Mouse (Mus musculus) limb, embryonic 14.5 days (tissue): Measurements from ENCODE around the gene Arhgef26. TPM values are rescaled to one million over a fixed set of nuclear protein-coding genes. Genes with fewer than 3 reads are reported as not detected.

Experiments
- ATAC-seq: fragments of 200-750 bp; cut with Nextera tagmentation; 2 replicates; pipeline ENCODE4 v1.8.0; 2017; ENCODE audit warnings: low read depth, moderate number of reproducible peaks, moderate TSS enrichment; ENCODE audit not compliant: low FRiP score
- DNase-seq: peaks from one replicate; pipeline ENCODE4 v3.0.0-alpha.2; 2015; ENCODE audit warnings: low spot score
- H3K27ac ChIP-seq: fragments of 300-500 bp; sonication (generic); replicated peaks from 2 replicates; pipeline ENCODE4 v1.5.1; 2014; ENCODE audit warnings: low read depth, mild to moderate bottlenecking, low read length, moderate library complexity, mixed read lengths
- H3K27me3 ChIP-seq: fragments of 300-500 bp; sonication (generic); 2 replicates; pipeline ENCODE4 v1.6.1; 2014; ENCODE audit warnings: low read length, mixed read lengths; ENCODE audit not compliant: control insufficient read depth, insufficient read depth
- H3K36me3 ChIP-seq: fragments of 300-500 bp; sonication (generic); 2 replicates; pipeline ENCODE4 v1.6.1; 2014; ENCODE audit warnings: mild to moderate bottlenecking, low read length, moderate library complexity, mixed read lengths; ENCODE audit not compliant: control insufficient read depth, insufficient read depth
- H3K4me1 ChIP-seq: fragments of 300-500 bp; sonication (generic); 2 replicates; pipeline ENCODE4 v1.6.1; 2014; ENCODE audit warnings: antibody characterized with exemption, low read length, mixed read lengths; ENCODE audit not compliant: control insufficient read depth, insufficient read depth
- H3K4me2 ChIP-seq: fragments of 300-500 bp; sonication (generic); replicated peaks from 2 replicates; pipeline ENCODE4 v1.6.1; 2014; ENCODE audit warnings: low read depth, mild to moderate bottlenecking, low read length, moderate library complexity; ENCODE audit not compliant: severe bottlenecking
- H3K4me3 ChIP-seq: fragments of 300-500 bp; sonication (generic); replicated peaks from 2 replicates; pipeline ENCODE4 v1.5.1; 2014; ENCODE audit warnings: low read length
- H3K9ac ChIP-seq: fragments of 300-500 bp; sonication (generic); 2 replicates; pipeline ENCODE4 v1.6.1; 2014; ENCODE audit warnings: mild to moderate bottlenecking, low read depth, low read length, moderate library complexity; ENCODE audit not compliant: severe bottlenecking
- H3K9me3 ChIP-seq: fragments of 300-500 bp; sonication (generic); 2 replicates; pipeline ENCODE4 v1.6.1; 2016; ENCODE audit warnings: low read length; ENCODE audit not compliant: control insufficient read depth
- POLR2A ChIP-seq: fragments of 200-500 bp; IDR thresholded peaks from 2 replicates; pipeline ENCODE4 v1.8.0; 2012; ENCODE audit warnings: inconsistent platforms, mild to moderate bottlenecking, moderate library complexity, borderline replicate concordance; ENCODE audit not compliant: insufficient read depth, insufficient read length; ENCODE audit errors: extremely low read depth
- WGBS: fragments of 180-500 bp; shearing (Covaris S2); extraction: QIAGEN DNeasy Blood & Tissue Kit; methylation state at CpG from one replicate; pipeline ENCODE4 v1.1.7; 2014; 5-methylcytosine and 5-hydroxymethylcytosine counted together
- polyA plus RNA-seq, 2 experiments: library from polyadenylated mRNA; depleted of rRNA in 1 of 2; stranded (reverse) in 1 of 2; unstranded in 1 of 2; fragments of >200 nt; fragmentation: Nextera tagmentation in 1 of 2; extraction: Ambion mirVana in 1 of 2; gene quantifications; 2 replicates each; pipeline versions ENCODE4 v1.2.1 to v1.2.3; 2012 to 2014

The Arhgef26 gene
- polyA plus RNA-seq, 2 experiments, result 6.2 to 6.3 TPM

DNA sequence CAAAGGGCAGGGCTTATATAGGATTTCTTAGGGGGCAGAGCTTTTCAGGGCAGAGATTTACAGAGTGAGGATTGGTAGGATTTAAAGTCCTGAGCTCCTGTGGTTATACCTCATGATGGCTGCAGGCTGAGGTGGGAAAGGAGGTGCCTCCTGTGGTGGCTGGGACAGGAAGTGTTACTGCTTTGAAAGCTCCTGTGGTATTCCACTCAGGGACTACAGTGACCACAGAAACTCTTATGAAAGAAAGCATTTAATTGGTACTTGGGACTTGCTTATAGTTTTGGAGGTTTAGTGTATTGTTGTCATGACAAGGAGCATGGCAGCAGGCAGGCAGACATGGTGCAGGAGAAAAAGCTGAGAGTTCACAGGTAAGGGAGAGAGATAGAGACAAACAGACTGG is 97.8 kb downstream of the Arhgef26 start:
- DNase-seq (no peak), ATAC-seq (no peak)
- Histone ChIP-seq H3K4me3 (no peak overlapping the region), H3K9ac (no peak overlapping the region), H3K36me3 (no peaks in the 10 kb centered on the region; the same call in 1 of the 2 replicates), H3K27me3 (no peaks in the 10 kb centered on the region), H3K9me3 (no peaks in the 10 kb centered on the region), H3K4me2 (no peak overlapping the region), H3K4me1 (no peaks in the 10 kb centered on the region), H3K27ac (no peak overlapping the region)
- no peak for TF ChIP-seq POLR2A

DNA sequence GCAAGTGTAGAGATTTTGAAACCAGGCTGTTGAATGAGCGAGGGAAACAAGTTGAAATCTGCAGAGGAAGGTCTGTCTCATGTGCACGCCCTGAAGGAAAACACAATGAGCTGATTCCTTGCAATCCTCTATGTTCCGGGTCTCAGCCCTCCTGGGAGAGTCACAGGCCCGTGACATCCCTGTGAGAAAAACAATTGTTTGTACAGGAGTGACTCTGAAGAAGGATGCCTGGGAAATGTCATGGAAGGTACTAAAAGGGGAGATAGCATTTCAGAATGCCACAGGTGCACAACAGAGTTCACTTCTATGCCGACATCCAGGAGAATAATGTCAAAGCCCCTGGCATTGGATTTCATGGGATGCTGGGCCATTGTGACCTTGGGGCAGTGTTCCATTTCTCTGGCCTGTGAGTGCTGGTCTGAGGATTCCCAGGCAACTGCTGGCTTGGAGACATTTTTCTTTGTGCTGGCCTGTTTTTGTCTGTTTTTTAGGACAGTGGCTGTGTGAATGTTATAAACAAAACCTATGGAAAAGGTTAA is 102.4 kb downstream of the Arhgef26 start:
- no peaks in the 10 kb centered on the region for H3K36me3 ChIP-seq
- no peak overlapping the region for H3K27ac ChIP-seq
- H3K9ac ChIP-seq, result no peak overlapping the region
- no peak overlapping the region for H3K4me3 ChIP-seq
- H3K9me3 ChIP-seq, result no peaks in the 10 kb centered on the region
- H3K4me2 ChIP-seq, result no peak overlapping the region
- H3K27me3 ChIP-seq, result no peaks in the 10 kb centered on the region
- ATAC-seq, result no peak
- no peaks in the 10 kb centered on the region for H3K4me1 ChIP-seq
- 64% methylated on average over 5 of the region's 5 CpGs for WGBS
- no peak for DNase-seq
- TF ChIP-seq POLR2A, result no peak

DNA sequence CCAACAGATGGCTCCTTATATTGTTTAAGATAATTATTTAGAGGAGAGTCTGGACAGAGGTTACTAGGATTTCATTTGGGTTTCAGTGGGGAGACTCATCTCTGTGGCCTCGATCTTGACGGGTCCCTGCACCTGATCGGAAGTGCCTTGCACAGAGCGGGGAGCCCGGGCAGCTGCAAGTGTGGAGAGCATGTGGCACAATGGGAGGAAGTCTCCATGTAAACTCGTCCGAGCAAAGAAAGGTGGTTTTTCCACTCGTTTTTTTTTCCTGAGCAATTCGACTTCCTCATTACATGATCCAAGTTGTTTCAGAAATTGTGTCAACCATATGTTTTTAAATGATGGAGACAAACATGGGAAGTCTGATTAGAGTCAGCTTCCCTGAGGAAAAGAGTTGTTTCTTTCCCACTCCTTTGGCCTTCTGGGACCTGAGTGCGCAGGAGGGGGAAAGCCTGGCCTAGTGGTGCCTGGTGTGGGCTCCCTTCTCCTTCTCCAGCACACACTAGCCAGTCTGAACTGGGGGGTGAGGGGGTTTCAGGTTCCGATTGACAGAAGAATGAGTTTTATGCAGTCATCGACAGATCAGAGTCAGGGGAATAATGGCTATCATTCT is 105.5 kb downstream of the Arhgef26 start:
- H3K9me3 ChIP-seq, result no peaks in the 10 kb centered on the region

DNA sequence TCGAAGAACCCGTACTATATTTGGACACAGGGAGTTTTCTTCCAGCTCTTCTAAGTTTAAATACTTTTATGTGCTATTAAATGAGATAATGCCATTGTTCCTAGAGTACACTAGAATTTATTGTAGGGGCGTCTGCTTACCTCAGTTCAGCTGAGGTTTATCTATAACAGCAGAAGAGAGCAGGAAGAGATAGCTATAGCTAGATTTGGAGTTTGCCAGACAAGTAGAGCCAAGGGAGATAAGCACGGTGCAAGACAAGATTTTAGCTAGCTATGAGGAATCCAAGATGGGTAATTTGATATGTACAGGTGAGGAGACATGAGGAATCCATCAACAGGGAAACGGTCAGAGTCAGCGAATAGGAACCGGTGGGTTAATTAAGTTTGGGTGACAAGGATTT is 108.1 kb downstream of the Arhgef26 start:
- no peak overlapping the region for H3K9ac ChIP-seq
- H3K4me2 ChIP-seq, result no peak overlapping the region
- H3K9me3 ChIP-seq, result no peaks in the 10 kb centered on the region
- H3K27ac ChIP-seq, result no peak overlapping the region
- ATAC-seq (no peak), DNase-seq (no peak)
- H3K27me3 ChIP-seq, result no peaks in the 10 kb centered on the region
- no peak overlapping the region for H3K4me3 ChIP-seq
- TF ChIP-seq POLR2A, result no peak
- 79% methylated on average over 7 of the region's 7 CpGs for WGBS
- H3K36me3 ChIP-seq, result 0 out of 2 replicates have a peak, but pooled peaks cover 7% of the 10 kb centered on the region
- no peaks in the 10 kb centered on the region for H3K4me1 ChIP-seq

More for the DNA sequence above, 105.5 kb downstream of the Arhgef26 start:
- ATAC-seq (no peak), DNase-seq (no peak)
- Histone ChIP-seq H3K27me3 (no peaks in the 10 kb centered on the region), H3K27ac (no peak overlapping the region), H3K4me1 (no peaks in the 10 kb centered on the region), H3K4me2 (no peak overlapping the region), H3K9ac (no peak overlapping the region), H3K4me3 (no peak overlapping the region), H3K36me3 (0 out of 2 replicates have a peak, but pooled peaks cover 5% of the 10 kb centered on the region)
- 78% methylated on average over 12 of the region's 12 CpGs for WGBS
- no peak for TF ChIP-seq POLR2A

DNA sequence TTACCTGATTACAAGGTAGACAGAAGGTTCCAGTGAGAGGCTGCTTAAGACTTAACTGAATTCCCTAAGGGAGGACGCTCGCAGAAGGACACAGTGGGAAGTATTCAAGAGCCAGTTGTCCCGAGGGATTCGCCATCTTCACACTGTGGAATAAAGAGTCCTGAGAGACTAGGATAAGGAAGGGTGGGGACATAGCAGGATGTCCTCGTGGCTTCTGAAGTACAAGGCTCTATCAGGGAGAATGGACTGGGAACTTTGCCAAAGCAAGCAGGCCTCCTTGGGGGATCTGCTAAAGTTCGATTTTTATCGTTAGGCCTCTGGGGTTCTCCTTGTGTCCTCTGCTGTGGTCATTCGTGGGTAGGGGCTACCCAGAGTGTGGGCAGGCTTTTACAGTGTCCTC is 109.0 kb downstream of the Arhgef26 start:
- Histone ChIP-seq H3K27ac (no peak overlapping the region), H3K9me3 (no peaks in the 10 kb centered on the region), H3K36me3 (0 out of 2 replicates have a peak, but pooled peaks cover 7% of the 10 kb centered on the region), H3K4me3 (no peak overlapping the region), H3K27me3 (no peaks in the 10 kb centered on the region), H3K4me2 (no peak overlapping the region), H3K9ac (no peak overlapping the region), H3K4me1 (no peaks in the 10 kb centered on the region)
- ATAC-seq, result no peak
- no peak for DNase-seq
- WGBS, result 79% methylated on average over 8 of the region's 8 CpGs
- no peak for TF ChIP-seq POLR2A
